Mouse (Mus musculus): Measurements from ENCODE around the gene Sys1.

Sys1 gene

DNA sequence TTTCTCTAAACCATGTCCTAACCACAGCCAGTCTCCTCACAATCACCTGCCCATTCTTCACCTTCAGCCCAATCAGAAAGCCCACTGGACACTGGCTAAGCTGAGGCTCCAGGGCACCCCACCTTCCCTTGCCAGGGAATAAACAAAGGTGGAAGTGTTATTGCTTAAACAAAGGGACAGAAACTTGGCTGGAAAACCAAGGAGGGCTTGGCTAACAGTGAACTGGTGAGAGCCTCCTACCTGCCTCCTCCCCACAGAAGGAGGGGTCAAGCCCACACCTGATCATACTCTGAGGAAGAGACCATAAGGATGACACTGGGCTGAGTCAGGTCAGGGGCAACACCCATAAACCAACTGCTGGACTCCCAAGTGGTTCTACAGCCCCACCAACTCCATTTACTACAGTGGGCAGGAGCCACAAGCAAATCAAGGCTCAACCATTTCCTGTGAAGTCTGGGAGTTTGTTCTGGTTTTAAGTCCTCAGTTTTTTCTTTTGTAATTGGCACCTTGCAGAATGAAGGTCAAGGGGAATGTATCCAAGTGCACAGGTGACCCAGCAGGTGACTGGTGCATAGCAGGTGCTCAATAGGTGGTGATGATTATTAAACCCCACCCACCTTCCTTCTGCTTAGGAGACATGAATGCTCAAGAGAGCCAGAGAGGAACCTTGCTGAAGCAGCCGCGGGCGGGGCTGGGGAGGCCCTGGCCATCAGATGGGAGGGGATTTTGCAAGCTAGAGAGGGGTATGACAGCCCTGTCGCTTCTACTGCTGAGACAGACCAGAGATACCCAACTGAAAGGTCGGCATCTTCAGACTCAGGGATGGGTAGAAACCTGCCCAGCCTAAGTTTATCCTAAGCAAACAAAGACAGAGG, 21.3 kb upstream of the Sys1 start:
- DNase-seq = peak; percentile 68

DNA sequence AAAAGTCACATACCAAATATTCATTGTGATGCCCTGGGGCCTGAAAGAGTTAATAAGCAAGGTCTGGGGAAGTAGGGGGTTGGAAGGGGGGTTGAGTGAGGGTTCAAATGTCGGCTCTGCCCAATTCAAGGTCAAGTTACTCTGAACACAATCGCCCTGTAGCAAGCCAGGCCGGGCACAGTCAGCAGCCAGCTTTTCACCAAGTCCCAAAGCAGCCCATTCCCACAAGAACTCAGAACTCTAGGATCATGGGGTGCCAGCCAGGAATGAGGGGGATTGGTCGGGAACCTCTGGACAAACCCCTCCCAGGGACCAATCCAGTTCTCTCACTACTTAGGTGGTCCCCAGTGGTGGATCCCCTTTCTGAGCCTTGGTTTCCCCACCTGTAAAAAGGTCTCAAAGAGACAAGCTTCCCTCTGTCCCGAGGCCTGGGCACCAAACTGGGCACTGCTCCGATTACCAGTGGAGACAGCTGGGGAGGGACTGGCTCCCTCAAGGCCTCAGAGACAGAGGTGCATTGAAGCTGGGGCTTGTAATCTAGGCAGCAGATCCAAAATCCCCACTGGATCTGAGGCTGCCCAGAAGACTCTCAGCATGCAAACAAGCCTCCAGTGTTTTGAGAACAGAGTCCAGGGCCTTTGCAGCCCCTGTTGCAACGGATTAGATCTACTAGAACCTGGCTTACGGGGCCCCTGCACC, 20.4 kb upstream of the Sys1 start:
- DNase-seq = no peak

DNA sequence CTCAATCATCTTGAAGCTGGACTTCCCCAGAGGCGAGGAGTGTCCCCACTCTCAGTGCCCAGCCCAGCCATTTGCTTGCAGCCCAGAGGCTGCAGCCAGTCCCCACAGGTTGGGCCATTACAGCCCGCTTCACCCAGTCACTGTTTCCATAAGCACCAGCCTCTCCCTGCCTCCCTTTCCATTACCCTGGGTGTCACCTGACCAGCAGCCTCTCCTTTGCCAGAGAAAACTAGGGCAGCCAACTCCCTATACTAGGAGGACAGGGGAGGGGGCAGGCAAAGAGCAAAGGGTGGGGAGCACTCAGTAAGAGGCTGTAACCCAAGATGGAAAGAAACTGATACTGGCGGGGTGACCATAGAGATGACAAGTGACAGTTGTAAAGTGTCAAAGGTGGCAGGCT, 19.8 kb upstream of the Sys1 start:
- peak; percentile 66 for DNase-seq

DNA sequence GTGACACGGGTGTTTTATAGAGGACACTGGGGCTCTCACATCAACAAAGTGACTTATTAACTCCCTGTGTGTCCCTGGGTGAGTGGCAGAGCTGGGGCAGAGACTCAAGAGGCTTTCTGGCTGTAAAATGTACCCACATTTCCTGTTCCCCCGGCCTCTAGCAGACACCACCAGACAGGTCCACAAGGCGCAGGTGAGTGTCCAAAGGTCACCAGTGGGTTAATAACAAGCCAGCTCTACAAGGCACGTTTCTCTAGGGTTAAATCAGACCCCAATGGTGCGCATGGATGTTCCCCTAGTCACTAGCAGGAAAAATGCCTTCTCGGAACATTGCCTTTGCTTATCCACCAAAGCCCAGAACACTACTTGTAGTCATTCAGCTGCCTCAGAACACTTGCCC, 19.1 kb upstream of the Sys1 start:
- DNase-seq = no peak

DNA sequence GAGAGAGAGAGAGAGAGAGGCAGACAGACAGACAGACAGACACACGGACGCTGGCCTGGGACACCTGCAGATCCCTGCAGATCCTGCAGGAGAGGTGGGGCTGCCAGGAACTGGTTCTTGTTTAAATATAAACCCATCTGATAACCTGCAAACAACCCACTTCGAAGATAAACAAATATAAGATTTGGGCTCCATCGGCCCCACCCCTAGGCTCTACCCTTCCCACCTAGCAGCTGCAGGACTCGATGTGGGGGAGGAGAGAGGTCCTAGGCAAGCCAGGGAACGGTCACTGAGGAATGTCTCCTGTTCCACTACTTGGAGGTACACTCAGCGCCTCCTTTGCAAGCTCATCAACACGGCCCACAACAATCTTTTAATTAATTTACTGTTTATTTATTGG, 18.5 kb upstream of the Sys1 start:
- DNase-seq = no peak

DNA sequence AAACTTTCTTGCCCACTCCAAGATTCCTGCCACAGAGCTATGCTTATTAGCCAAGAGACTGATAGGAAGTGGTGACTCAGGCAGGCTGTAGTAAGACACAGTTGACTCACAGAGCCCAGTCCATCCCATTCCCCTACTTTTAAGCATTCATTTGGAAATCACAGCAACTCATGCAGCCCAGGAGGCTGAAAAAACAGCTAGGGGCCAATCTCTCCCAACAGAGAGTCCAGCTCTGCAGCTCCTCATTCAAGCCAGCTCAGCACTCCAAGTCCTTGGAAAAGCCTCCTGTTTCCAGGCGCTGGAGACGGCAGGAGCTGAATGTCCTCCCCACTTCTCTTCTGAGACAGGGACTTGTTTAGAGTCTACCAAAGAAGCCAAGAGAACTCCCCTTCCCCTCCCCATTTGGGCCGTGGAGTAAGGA, 17.8 kb upstream of the Sys1 start:
- no peak for DNase-seq

DNA sequence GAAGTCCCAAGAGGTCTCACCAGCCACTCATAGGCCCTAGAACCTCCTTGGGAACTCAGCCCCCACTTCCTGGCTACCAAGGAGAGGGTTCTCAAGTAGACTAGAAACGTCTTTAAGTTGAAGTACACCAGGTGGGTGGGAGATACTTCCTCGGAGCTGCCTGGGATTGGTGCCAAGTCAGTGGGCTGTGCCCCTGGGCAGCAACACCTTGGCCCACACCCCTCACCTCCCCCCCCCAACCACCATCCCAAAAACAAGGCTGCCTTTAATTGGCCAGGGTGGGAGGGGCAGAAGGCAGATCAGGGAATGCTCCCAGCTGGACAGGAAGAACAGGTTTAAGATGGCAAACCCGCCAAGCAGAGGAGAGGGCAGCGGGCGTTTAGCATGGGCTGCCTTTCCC, 16.4 kb upstream of the Sys1 start:
- peak; percentile 84 for DNase-seq

DNA sequence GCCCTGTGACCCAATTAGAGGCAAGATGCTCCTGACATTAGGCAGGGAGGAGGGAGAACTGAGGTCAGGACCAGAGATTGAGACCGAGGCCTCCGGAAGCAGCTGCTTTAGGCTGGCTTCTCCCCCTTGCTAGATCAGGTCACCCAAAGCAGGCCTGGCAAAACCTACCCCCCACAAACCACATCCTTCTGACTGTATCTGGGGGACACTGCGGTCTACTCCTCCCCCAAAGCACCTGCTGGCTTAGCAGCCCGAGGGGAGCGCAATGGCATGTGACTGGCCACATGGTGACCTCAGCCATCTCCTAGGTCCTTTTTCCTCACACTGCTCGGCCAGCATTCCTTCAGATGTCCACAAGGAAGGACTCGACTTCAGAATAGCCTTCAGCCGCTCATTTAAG, 15.6 kb upstream of the Sys1 start:
- peak; percentile 51 for DNase-seq

DNA sequence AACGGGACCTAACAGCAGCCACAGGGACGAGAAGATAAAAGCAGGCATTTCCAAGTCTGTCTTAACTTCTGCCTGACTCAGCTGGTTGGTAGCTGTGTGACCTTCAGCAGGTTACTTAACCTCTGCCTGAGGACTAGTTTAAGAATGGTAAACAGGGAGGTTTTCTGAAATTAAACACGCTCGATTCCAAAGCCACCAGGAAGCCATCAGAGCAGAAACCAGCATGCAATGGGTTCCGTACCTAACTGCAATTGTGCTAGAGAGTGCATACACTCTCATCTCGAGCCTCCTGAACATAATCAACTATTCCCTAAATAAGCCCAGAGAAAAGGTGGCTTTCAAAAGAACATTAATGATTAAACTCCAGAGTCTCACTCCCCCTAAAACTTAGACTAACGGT, 15.0 kb upstream of the Sys1 start:
- DNase-seq = no peak

DNA sequence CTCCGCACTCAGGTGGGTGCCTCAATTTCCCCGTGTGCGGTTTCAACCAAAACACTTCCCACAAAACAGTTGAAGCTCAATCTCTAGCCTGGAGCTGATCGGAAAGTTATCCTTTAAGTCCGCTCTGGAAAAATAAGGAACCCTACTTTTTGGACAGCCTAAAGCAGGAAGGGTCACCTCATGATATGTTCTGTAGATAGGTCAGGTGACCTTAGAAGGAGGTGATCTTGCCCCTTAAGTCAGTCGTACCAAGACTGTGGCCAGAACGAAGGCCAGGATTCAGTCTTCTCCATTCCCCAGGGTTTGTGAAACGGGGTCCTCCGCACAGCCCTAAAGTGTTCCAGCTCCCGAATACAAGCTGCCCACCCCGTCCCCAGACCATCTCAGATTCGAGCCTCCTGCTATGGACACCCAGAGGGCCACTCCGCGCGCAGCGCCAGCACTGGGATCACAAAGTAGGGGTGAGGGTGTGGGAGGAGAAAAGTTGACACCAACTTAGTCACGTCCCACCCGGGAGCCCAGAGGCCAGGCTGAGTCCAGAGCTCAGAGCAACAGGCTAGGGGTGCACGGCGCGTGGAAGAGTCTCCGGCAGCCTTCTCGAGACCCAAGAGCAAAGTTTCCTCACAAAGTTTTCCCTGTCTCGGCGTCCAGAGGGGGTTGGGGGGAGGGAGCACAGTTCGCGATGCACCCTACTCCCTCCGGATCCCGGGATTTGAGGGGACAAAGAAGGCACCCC, 14.3 kb upstream of the Sys1 start:
- peak; percentile 65 for DNase-seq

DNA sequence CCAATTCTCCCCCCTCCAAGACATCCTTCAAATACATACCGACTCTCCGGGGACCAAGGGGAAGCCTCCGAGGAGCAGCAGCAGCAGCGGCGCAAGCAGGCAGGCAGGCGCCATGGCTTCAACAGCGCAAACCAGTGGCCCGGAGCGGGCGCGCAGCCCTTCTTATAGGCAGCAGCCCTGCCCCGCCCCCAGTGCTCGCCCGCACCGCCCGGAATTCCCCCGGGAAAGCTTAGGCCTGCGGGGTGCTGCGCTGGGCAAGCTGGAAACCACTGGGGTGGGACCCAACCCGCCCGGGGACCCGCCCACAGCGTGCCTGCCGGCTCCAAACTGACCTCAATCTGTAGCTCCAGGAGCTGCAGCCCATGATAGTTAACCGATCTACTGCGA, 13.7 kb upstream of the Sys1 start:
- DNase-seq = peak; percentile 92

DNA sequence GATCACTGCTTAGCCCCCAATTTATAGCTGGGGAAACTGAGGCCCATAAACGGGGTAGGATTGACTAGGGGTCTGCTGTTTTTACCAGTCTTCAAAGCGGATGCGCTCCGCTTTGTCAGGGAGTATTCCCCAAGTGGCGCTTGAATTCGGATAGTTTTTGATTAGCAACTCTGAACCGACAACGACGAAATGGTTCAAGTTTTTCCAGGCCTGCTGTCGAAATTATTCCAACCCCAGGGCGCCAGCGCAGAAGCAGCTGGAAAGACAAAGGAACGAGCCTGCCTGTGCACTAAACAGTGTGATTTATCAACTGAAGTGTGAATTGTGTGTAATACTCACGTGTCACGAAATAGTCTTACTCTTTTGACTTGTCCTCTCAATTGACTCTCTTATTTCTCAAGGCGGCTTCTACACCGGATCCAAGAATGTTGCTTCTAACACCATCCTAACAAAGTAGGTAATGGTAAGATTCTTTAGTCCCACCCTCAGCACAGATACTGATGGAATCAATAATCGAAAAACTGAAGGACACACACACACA, 13.2 kb upstream of the Sys1 start, which contains the start of gene Sdc4:
TSS of gene Sdc4 (minus strand) at position 428 of the 541 bp plus-strand sequence.
- DNase-seq = peak; percentile 46

DNA sequence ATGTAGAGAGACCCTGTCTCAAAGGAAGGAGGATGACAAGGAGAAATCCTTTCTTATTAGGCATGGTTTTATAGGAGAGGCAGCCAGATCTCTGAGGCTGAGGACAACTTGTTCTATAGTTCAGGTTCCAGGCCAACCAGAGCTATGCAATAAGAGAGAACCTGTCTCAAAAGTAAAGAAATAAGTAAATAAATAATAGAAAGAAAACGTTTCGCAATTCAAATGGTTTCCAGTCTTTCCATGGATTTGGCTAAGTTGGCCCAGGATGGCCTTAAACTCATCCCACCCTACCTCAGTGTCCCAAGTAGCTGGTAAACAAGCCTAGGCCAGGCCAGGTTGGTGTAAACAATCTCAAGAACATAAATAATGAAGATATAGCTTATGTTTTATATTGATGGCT, 12.1 kb upstream of the Sys1 start:
- no peak for DNase-seq

DNA sequence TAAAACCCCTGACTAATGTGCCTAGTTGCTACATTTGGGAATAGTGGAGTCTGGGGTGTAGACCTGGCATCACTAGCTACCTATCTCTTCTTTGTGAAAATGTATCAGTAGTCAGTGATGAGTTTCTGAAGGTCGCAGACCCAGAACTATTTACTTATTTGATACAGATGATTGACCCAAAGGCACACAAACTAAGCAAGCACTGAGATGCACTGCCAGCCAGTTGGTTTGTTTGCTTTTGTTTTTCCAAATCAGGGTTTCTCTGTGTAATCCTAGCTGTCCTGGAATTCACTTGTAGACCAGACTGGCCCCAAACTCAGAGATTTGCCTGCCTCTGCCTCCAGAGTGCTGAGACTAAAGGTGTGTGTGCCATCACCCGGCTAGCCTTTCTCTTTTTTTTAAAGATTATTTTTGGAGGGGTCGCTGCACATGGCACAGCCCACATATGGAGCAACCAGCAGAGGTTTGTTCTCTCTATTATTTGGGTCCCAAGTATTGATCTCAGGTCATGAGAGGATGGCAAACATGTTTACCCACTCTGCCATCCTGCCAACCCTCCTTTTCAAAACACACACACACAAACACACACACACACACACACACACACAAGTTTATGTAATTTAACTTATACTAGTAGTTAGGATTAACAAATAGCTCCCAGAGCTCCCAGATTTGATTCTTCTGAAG, 11.2 kb upstream of the Sys1 start:
- DNase-seq = no peak

DNA sequence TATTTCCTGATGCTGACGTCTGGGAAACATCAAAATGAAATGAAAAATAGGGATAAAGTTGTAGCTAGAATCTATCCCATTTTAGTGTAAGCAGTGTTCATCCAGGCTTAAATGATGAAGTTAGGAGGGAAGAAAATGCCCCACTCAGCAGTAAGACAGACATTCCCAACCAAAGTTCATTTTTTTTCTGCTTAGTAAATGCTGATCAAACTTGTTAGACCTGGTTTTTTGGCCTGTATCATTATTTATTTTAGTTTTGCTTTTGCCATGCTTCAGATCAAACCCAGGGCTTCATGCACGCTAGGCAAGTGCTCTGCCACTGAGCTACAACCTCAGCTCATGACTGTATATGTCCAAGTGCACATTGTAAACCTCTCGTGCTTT, 10.7 kb upstream of the Sys1 start:
- no peak for DNase-seq

DNA sequence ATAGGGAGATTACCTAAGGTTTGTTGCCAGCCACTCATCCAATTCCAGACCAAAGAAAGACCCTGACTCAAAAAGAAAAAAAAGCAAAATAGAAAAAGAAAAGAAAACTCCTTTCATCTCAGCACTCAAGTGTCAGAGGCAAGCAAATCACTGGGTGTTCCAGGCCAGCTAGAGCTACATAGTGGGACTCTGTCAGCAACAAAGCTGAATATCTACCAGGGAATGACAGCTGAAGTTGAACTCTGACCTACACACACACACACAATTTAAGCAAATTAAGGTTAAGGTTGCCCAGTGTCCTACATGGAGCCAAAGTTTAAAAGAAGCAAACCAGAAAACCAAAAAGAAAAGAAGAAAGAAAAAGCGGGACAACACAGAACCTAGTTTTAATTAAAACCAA, 8.6 kb upstream of the Sys1 start:
- no peak for DNase-seq

DNA sequence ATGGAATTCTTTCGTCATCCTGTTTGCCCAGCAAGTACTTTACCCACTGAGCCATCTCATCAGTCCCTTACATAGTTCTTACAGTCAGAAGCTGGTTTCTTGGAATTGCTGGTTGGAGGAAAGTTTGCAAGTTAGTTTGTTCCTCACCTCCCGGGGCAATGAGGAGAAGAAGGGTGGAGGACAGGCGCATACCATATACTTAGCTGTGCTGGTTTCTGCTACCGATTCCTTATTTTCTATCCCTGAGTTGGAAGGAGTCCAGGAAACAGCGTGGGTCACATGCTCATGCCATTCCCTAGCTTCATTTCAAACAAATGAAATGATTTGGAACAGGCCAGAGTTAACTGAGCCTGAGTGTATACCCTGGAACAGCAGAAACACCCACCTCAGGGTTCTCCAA, 7.8 kb upstream of the Sys1 start:
- no peak for DNase-seq

DNA sequence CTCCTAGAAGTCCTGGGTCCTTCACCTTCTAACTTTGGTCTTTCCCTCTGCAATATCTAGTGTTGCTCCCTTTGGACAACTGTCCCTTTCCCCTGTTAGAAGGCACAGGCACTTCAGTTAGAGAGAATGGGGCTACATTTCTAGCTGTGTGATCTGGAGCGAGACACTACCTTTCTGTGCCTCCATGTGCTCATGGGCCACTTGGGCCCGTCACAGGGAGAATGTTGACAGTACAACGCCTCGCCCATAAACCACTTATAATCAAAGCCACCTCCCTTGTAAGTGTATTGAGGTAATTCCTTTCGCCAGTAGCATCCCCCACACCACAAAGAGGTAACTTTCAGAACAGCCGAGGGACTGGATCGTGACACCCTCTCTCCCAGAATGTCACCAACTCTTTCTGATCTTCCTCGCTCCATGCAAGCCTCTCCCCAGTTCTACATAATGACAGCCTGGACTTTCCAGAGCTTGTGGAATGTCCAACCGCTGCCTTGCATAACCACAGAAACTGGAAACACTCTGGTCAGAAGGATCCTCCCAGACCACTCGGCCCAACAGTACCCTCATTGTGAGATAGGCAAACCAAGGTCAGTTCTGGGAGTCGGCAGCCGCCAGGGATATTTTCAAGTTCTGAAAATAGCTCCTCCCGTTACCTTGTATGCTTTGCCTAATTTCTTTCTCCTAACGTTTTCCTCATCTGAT, 7.3 kb upstream of the Sys1 start:
- peak; percentile 59 for DNase-seq

DNA sequence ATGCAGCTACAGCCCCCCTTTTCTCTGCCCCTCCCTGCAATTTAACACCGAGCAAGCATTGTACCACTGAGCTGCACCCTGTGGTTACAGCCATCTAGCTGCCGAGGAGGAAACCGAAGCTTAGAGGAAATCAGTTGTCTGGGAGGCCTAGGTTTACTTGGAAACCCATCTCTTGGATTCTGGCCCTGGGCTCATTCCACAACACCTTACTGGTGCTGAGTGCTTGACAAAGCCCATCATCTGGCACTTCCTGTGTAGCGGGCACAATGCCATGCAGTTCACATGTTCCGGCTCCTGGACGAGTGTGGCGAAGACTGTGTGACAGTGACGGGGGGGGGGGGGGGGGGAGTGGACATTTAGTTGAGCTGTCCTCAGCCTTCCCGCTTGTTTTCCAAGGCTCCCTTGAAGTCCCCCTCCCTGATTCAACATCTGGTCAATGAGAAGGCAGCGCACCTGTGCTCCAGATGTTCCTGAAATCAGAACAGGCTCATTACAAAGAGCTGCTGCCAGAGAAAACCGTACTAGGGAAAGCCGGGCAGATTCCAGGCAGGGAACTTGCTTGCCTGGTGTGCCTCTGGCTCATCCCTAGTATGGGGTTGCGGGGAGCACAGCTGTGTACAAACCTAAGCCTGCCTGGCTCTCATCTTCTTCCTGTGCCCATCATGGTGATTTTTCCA, 4.6 kb upstream of the Sys1 start:
- DNase-seq = peak; percentile 75

DNA sequence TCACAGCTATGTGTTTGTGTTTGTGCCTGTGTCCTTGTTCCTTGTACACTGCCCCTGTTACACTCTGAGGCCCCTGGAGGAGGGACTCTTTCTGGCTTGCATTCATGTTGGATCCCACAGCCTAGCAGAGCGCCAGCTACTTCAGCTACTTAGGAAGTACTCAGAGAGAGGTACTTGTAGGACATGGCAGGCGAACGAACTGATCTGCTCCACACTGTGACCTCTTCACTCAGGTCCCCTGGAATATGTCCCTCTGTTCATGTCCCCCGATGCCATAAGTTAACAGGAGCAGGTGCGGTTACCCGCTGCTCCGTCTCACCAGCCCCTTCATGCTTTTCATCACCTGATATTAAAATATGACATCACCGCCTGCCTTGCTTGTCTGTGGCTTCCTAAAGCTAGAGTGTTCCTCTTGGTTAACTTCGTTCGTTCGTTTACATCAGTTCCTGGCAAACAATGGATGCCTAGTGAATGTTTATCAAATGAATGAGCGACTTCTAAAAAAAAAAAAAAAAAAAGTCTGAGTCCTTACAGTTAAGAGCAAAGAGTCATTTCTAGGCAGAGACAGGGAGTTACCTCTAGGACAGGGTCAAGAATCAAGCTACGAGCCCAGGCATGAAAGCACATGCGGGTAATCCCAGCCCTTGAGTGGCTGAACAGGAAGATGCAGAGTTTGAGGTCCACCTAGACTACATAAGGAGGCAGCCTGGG, 3.6 kb upstream of the Sys1 start:
- peak; percentile 54 for DNase-seq

Data from lung, postnatal 36 days (tissue).